Mouse (Mus musculus): ENCODE results near the gene Nxf2. TPM values are rescaled to one million over a fixed set of nuclear protein-coding genes. Genes with fewer than 3 reads are reported as not detected.
A peak's percentile ranks its signal among the peaks of the same experiment; 100 is the strongest.

The Nxf2 gene
- polyA plus RNA-seq (2016; fragmentation: Nextera tagmentation; extraction: Ambion mirVana), result 0.55 and 0.59 TPM in 2 replicates

DNA sequence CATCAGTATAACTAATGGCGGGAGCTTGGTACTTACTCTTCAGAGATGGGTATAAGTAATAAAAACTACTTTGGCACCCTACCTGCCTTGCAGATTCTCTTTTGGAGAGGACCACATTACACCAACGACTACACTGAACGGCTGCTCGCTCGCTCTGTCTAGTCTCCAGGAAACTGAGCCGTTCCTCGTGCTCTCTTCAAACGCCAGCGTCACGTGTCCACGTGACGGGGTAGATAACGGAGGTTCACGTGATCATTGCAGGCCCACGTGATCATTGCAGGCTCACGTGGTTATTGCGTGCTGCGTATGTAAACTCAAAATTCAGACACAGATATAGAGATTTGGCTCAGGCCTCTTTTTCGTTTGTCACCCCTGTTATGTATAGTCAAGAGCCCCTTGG is at the start of gene Nxf2:
Gene Nxf2, minus strand, starts transcription at position 209 of the 400 bp plus-strand sequence.
- Histone ChIP-seq H3K4me1 (no peaks in the 10 kb centered on the region), H3K36me3 (replicated peaks) (no peaks in the 10 kb centered on the region), H3K27me3 (replicated peaks; ENCODE audit: low read depth, poor library complexity, severe bottlenecking) (peaks cover 61% of the 10 kb centered on the region), H3K4me3 (peak within 1 kb of the TSS; percentile 50), H3K9me3 (0 out of 2 replicates have a peak, but pooled peaks cover 13% of the 10 kb centered on the region), H3K27ac (replicated peaks) (peak within 1 kb of the TSS; percentile 60; the same call in 1 of the 2 replicates)
- no peak for DNase-seq (ENCODE audit: low spot score)
- 89% methylated on average over 19 of the region's 19 CpGs for WGBS

GRCm38 (mm10) chrX:135011381-135011780 is 46.8 kb upstream of the Nxf2 start:
- Histone ChIP-seq H3K4me3 (no peak overlapping the region), H3K27me3 (replicated peaks; ENCODE audit: low read depth, poor library complexity, severe bottlenecking) (peaks cover 66% of the 10 kb centered on the region), H3K27ac (replicated peaks) (no peak overlapping the region; the same call in 1 of the 2 replicates), H3K4me1 (no peaks in the 10 kb centered on the region), H3K36me3 (replicated peaks) (no peaks in the 10 kb centered on the region), H3K9me3 (no peaks in the 10 kb centered on the region)
- DNase-seq (ENCODE audit: low spot score), result peak; percentile 26
- 33% methylated on average over 3 of the region's 3 CpGs for WGBS

DNA sequence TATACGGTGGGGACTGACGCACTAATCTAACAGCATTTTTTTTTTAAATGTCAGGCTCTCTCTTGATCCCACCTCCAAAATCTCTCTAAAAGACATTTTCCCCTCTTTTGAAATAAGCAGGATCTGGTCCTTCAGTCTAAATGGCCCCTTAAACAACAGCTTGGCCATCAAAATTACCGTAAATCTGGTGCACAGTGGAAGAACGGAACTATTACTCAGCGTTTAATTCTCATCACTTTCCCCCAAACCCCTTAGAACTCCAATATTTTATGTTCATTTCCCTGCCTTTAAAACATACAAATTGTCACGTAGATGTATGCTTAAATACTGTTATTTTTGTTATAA is 44.9 kb upstream of the Nxf2 start:
- Histone ChIP-seq H3K4me1 (no peaks in the 10 kb centered on the region), H3K4me3 (peak overlapping the region; percentile 67), H3K36me3 (replicated peaks) (no peaks in the 10 kb centered on the region), H3K9me3 (no peaks in the 10 kb centered on the region), H3K27me3 (replicated peaks; ENCODE audit: low read depth, poor library complexity, severe bottlenecking) (peaks cover 64% of the 10 kb centered on the region), H3K27ac (replicated peaks) (peak overlapping the region; percentile 95)
- 31% methylated on average over 6 of the region's 6 CpGs for WGBS
- no peak for DNase-seq (ENCODE audit: low spot score)

- Histone ChIP-seq H3K36me3 (replicated peaks) (no peaks in the 10 kb centered on the region), H3K4me3 (peak within 1 kb of the TSS; percentile 67), H3K27me3 (replicated peaks; ENCODE audit: low read depth, poor library complexity, severe bottlenecking) (peaks cover 65% of the 10 kb centered on the region), H3K27ac (replicated peaks) (peak within 1 kb of the TSS; percentile 95), H3K9me3 (no peaks in the 10 kb centered on the region), H3K4me1 (no peaks in the 10 kb centered on the region)
- DNase-seq (ENCODE audit: low spot score), result peak; percentile 90
- WGBS, result 17% methylated on average over 62 of the region's 65 CpGs
These were observed 44.3 kb upstream of the Nxf2 start, which contains the start of gene Zmat1 for GRCm38 (mm10) chrX:135008720-135009470. Gene Zmat1, minus strand, starts transcription at chrX:135009209.

- Histone ChIP-seq H3K4me3 (peak overlapping the region; percentile 67), H3K27ac (replicated peaks) (no peak overlapping the region; the same call in 1 of the 2 replicates), H3K36me3 (replicated peaks) (no peaks in the 10 kb centered on the region), H3K9me3 (no peaks in the 10 kb centered on the region), H3K4me1 (no peaks in the 10 kb centered on the region), H3K27me3 (replicated peaks; ENCODE audit: low read depth, poor library complexity, severe bottlenecking) (peaks cover 67% of the 10 kb centered on the region)
- 30% methylated on average over 5 of the region's 5 CpGs for WGBS
- DNase-seq (ENCODE audit: low spot score), result no peak
These were observed 43.5 kb upstream of the Nxf2 start for GRCm38 (mm10) chrX:135008021-135008420.

- 47% methylated on average over 50 of the region's 53 CpGs for WGBS
- peak; percentile 80 for DNase-seq (ENCODE audit: low spot score)
- Histone ChIP-seq H3K27ac (replicated peaks) (peak overlapping the region; percentile 60), H3K36me3 (replicated peaks) (no peaks in the 10 kb centered on the region), H3K9me3 (0 out of 2 replicates have a peak, but pooled peaks cover 13% of the 10 kb centered on the region), H3K4me3 (peak overlapping the region; percentile 50), H3K27me3 (replicated peaks; ENCODE audit: low read depth, poor library complexity, severe bottlenecking) (peaks cover 65% of the 10 kb centered on the region), H3K4me1 (no peaks in the 10 kb centered on the region)
These were observed 1.1 kb downstream of the Nxf2 start for GRCm38 (mm10) chrX:134963305-134964094.

DNA sequence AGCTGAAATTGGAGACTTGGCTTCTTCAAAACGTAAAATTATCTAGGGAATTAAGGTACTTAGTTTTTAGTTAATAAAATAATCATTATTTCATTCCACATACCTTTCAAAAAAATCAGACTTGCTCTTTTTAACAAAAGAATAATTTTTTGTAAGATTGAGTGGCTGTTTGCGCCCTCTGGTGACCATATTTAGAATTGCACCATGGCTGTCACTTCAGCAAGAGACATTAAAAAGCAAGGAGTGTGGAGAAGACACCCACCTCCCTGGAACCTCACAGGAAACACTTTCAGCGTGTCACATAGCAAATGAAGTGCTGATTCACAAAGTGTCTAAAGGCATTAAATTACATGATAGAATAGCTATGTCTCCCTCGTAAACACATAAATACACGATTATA is 34.2 kb downstream of the Nxf2 start:
- Histone ChIP-seq H3K27ac (replicated peaks) (no peak overlapping the region), H3K27me3 (replicated peaks; ENCODE audit: low read depth, poor library complexity, severe bottlenecking) (peaks cover 32% of the 10 kb centered on the region), H3K4me1 (no peaks in the 10 kb centered on the region), H3K36me3 (replicated peaks) (no peaks in the 10 kb centered on the region), H3K9me3 (no peaks in the 10 kb centered on the region), H3K4me3 (no peak overlapping the region)
- 42% methylated on average over 5 of the region's 5 CpGs for WGBS
- peak; percentile 30 for DNase-seq (ENCODE audit: low spot score)

DNA sequence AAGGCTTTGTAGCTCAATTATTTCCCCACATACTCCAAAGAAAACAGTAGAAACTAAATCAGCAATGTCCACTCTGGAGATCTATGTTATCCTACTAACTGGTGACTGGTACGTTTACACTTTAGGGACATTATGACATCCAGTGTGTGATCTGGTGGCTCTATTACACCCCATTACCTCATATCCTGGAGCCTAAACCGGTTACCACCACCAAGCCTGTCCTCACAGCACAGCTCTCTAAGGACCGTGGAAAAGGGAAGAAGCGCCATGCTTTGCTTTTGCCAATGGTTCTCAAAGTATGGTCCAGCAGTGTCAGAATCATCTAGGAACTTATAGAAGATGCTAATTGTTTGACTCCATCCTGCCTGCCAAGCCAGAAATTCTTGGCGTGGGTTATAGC is 34.6 kb downstream of the Nxf2 start:
- no peaks in the 10 kb centered on the region for H3K9me3 ChIP-seq
- no peak for DNase-seq (ENCODE audit: low spot score)
- H3K4me3 ChIP-seq, result no peak overlapping the region
- H3K36me3 ChIP-seq (replicated peaks), result no peaks in the 10 kb centered on the region
- H3K4me1 ChIP-seq, result no peaks in the 10 kb centered on the region
- peaks cover 32% of the 10 kb centered on the region for H3K27me3 ChIP-seq (replicated peaks; ENCODE audit: low read depth, poor library complexity, severe bottlenecking)
- H3K27ac ChIP-seq (replicated peaks), result no peak overlapping the region
- WGBS, result 83% methylated on average over 5 of the region's 5 CpGs

DNA sequence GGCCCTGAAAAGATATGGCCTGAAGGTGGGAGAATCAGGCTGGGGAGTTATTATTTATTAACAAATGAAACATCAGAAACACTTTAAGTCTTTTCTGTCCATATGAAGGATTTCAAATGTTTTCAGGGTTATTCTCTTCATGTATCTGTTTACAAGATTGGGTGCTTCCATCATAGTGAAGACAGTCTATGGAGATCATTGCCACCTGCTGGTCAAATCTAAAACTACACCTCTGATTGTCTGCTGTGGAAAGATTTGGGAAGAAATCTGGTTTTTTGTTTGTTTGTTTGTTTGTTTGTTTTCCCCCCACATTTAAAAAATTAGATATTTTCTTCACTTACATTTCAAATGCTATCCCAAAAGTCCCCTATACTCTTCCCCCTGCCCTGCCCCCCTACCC is 39.5 kb downstream of the Nxf2 start:
- no peak for DNase-seq (ENCODE audit: low spot score)
- H3K9me3 ChIP-seq, result no peaks in the 10 kb centered on the region
- peaks cover 20% of the 10 kb centered on the region; the same call in 1 of the 2 replicates for H3K27me3 ChIP-seq (replicated peaks; ENCODE audit: low read depth, poor library complexity, severe bottlenecking)
- no peak overlapping the region for H3K27ac ChIP-seq (replicated peaks)
- H3K4me3 ChIP-seq, result no peak overlapping the region
- no peaks in the 10 kb centered on the region for H3K36me3 ChIP-seq (replicated peaks)
- H3K4me1 ChIP-seq, result no peaks in the 10 kb centered on the region

- 75% methylated on average over 7 of the region's 7 CpGs for WGBS
- Histone ChIP-seq H3K36me3 (replicated peaks) (no peaks in the 10 kb centered on the region), H3K27me3 (replicated peaks; ENCODE audit: low read depth, poor library complexity, severe bottlenecking) (peaks cover 21% of the 10 kb centered on the region; the same call in 1 of the 2 replicates), H3K4me3 (no peak overlapping the region), H3K4me1 (no peaks in the 10 kb centered on the region), H3K9me3 (no peaks in the 10 kb centered on the region), H3K27ac (replicated peaks) (no peak overlapping the region)
- no peak for DNase-seq (ENCODE audit: low spot score)
These were observed 40.7 kb downstream of the Nxf2 start for GRCm38 (mm10) chrX:134923675-134924424.

DNA sequence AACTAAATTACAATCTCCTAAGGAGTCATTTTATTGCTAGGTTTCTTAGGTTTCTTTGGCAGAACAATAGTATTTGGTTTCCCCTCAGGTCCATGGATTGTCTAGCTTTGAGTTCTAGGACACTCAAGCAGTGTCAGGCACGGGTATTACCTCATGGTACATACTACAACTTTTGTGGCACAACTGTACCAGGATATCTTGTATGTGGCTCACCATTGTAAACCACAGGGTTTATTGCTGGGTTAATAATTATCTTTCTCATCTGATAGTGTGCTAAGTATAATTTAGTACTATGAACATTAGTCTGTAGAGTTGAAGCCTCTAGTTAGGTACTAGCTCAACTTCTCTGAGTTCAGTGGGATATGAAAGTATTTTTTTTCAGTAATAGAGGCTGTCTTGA is 45.3 kb downstream of the Nxf2 start:
- WGBS, result 50% methylated on average over 1 of the region's 1 CpGs
- Histone ChIP-seq H3K27ac (replicated peaks) (no peak overlapping the region), H3K9me3 (no peaks in the 10 kb centered on the region), H3K36me3 (replicated peaks) (no peaks in the 10 kb centered on the region), H3K27me3 (replicated peaks; ENCODE audit: low read depth, poor library complexity, severe bottlenecking) (peaks cover 30% of the 10 kb centered on the region; the same call in 1 of the 2 replicates), H3K4me1 (no peaks in the 10 kb centered on the region), H3K4me3 (no peak overlapping the region)
- DNase-seq (ENCODE audit: low spot score), result no peak

DNA sequence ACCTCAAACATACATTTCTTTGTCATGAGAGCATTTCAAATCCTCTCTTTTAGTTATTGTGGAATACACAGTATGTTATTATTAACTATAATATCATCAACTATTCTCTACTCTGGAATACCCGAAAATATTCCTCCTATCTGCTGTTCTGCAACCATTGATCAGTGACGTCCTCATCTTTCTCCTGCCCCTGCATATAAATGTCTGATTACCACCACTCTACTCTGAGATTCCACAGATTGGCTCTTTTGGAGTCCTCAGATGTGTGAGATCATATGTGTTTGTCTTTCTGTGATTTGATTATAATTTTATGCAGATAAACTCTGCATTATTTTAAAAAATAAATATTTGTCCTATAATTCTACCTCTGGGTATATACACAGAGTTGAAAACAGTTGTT is 48.8 kb downstream of the Nxf2 start:
- Histone ChIP-seq H3K27ac (replicated peaks) (no peak overlapping the region), H3K4me1 (no peaks in the 10 kb centered on the region), H3K36me3 (replicated peaks) (no peaks in the 10 kb centered on the region), H3K4me3 (no peak overlapping the region), H3K27me3 (replicated peaks; ENCODE audit: low read depth, poor library complexity, severe bottlenecking) (peaks cover 30% of the 10 kb centered on the region; the same call in 1 of the 2 replicates), H3K9me3 (no peaks in the 10 kb centered on the region)
- 84% methylated on average over 2 of the region's 2 CpGs for WGBS
- DNase-seq (ENCODE audit: low spot score), result no peak
